Mouse (Mus musculus): ENCODE measurements at regions not wholly inside any gene's neighbourhood (a gene's known extent, or its start where the extent isn't known, plus 50 kb on each side); places are given as distances from the start of the nearest gene placed in this dataset.

DNA sequence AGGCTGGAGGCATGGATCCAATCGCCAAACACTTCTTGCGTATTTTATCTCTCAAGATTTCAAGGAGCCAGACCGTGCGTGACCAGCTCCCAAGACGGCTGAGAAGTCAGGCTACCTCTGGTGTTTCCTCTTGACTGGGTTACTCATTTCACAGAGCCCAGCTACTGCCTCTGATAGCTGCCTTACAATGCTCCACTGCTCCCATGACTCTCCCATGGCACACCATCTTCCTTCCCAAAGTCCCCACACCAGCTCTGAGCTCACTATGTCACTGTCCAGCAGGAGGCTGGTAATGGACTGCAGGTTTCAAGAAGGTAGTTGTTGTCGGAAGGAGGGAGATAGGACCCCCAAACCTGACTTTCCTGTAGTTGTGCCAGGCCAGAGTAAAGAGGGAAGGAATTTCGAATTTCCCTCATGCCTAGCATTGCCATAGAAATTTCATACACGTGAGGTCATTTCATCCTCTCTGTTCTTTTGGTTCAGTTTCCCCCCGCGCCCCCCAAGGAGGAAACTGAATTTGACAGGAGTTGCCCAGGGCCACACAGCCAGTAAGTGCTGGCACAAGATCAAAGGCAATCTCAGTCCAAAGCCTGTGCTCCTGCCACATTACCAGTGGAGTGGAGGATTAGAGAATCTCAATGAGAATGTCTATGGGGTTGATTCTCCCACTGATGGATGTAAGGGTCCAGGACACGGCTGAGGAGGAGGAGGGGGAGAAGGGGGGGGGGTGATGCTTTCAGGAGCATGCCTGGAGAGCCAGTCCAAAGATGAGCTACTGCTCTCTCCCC lies 155.3 kb upstream of the Mocs1 start:
- Histone ChIP-seq H3K27ac (ENCODE audit: control insufficient read depth, insufficient read depth, low read length) (no peak overlapping the region), H3K4me3 (ENCODE audit: control insufficient read depth, insufficient read depth, low read length) (no peak overlapping the region), H3K27me3 (ENCODE audit: control insufficient read depth, insufficient read depth, low read length) (no peaks in the 10 kb centered on the region), H3K4me1 (replicated peaks; ENCODE audit: control insufficient read depth, insufficient read depth, low read length) (no peaks in the 10 kb centered on the region), H3K36me3 (ENCODE audit: control insufficient read depth, insufficient read depth, low read length) (no peaks in the 10 kb centered on the region)
- no peak for DNase-seq
- TF ChIP-seq CTCF (IDR thresholded peaks at IDR 0.05; ENCODE audit: borderline replicate concordance, control insufficient read depth, extremely low read depth, insufficient read depth, low read length, poor library complexity) = no peak
- TF ChIP-seq POLR2A (IDR thresholded peaks at IDR 0.05; ENCODE audit: control insufficient read depth, extremely low read depth, insufficient read depth, low read length, poor library complexity) = no peak
- 85% methylated on average over 11 of the region's 11 CpGs for WGBS

DNA sequence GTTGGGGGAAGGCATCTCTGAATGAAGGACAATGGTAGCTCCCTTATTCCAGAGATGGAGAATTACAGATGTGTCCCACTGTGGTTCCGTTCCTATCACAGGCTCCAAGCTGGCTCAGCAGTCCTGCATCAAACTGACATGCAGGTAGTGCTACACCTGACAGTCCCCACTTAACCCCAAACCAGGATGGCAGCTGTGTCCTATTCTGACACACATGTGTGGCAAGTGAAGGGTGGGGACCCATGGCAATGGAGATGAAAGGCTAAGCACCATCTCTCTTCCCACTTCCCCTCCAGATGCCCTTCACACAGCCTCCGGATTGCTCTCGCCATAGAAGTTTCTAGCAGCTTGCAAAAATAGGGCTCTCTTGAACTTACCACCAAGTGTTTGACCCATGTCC lies 153.2 kb upstream of the Mocs1 start:
- Histone ChIP-seq H3K36me3 (ENCODE audit: control insufficient read depth, insufficient read depth, low read length) (no peaks in the 10 kb centered on the region), H3K27ac (ENCODE audit: control insufficient read depth, insufficient read depth, low read length) (no peak overlapping the region), H3K4me1 (replicated peaks; ENCODE audit: control insufficient read depth, insufficient read depth, low read length) (no peaks in the 10 kb centered on the region), H3K4me3 (ENCODE audit: control insufficient read depth, insufficient read depth, low read length) (no peak overlapping the region), H3K27me3 (ENCODE audit: control insufficient read depth, insufficient read depth, low read length) (no peaks in the 10 kb centered on the region)
- 86% methylated on average over 3 of the region's 3 CpGs for WGBS
- DNase-seq = no peak
- TF ChIP-seq POLR2A (IDR thresholded peaks at IDR 0.05; ENCODE audit: control insufficient read depth, extremely low read depth, insufficient read depth, low read length, poor library complexity) (no peak), CTCF (IDR thresholded peaks at IDR 0.05; ENCODE audit: borderline replicate concordance, control insufficient read depth, extremely low read depth, insufficient read depth, low read length, poor library complexity) (no peak)

DNA sequence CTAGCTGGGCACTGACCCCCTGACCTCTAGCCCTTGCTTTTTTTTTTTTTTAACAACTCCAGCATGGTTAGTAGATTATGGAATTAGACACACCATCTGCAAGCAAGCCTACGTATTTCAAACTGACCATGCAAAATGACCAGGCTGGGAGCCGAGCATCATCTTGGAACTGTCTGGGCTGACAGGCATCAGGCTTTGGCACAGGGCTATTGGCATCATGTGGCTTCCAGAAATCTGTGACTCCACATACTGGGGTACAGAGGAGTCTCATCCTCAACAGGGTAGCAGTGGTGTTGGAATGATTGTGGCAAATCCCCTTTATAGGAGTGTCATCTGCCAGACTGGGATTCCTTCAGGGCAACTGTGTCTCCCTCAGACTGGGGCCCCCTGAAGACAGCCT lies 152.7 kb upstream of the Mocs1 start:
- no peak for TF ChIP-seq POLR2A (IDR thresholded peaks at IDR 0.05; ENCODE audit: control insufficient read depth, extremely low read depth, insufficient read depth, low read length, poor library complexity)
- TF ChIP-seq CTCF (IDR thresholded peaks at IDR 0.05; ENCODE audit: borderline replicate concordance, control insufficient read depth, extremely low read depth, insufficient read depth, low read length, poor library complexity) = no peak
- Histone ChIP-seq H3K4me1 (replicated peaks; ENCODE audit: control insufficient read depth, insufficient read depth, low read length) (no peaks in the 10 kb centered on the region), H3K4me3 (ENCODE audit: control insufficient read depth, insufficient read depth, low read length) (no peak overlapping the region), H3K27me3 (ENCODE audit: control insufficient read depth, insufficient read depth, low read length) (no peaks in the 10 kb centered on the region), H3K27ac (ENCODE audit: control insufficient read depth, insufficient read depth, low read length) (no peak overlapping the region), H3K36me3 (ENCODE audit: control insufficient read depth, insufficient read depth, low read length) (no peaks in the 10 kb centered on the region)
- no peak for DNase-seq
- WGBS = 89% methylated on average over 2 of the region's 2 CpGs

DNA sequence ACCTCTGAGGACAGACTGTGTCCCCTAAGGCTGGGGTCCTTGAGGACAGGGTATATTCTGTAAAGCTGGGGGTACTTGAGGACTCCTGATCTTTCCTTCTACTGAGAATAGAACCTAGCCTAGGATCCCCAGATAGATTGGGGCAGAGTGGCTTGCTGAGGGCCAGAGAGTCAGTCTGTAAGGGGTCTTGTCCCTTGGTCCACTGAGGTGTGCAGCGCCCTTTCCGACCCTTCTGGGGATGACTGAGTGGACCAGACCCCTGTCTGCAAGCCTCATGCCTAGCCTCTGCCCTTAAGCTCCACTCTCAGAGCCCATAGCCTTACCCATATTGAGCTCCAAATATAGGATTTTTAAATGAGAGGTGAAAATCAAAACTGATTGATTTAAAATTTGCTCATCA lies 152.2 kb upstream of the Mocs1 start:
- H3K4me1 ChIP-seq (replicated peaks; ENCODE audit: control insufficient read depth, insufficient read depth, low read length) = no peaks in the 10 kb centered on the region
- DNase-seq = no peak
- 94% methylated on average over 2 of the region's 2 CpGs for WGBS
- H3K36me3 ChIP-seq (ENCODE audit: control insufficient read depth, insufficient read depth, low read length) = no peaks in the 10 kb centered on the region
- TF ChIP-seq POLR2A (IDR thresholded peaks at IDR 0.05; ENCODE audit: control insufficient read depth, extremely low read depth, insufficient read depth, low read length, poor library complexity) = no peak
- TF ChIP-seq CTCF (IDR thresholded peaks at IDR 0.05; ENCODE audit: borderline replicate concordance, control insufficient read depth, extremely low read depth, insufficient read depth, low read length, poor library complexity) = no peak
- no peak overlapping the region for H3K4me3 ChIP-seq (ENCODE audit: control insufficient read depth, insufficient read depth, low read length)
- no peak overlapping the region for H3K27ac ChIP-seq (ENCODE audit: control insufficient read depth, insufficient read depth, low read length)
- H3K27me3 ChIP-seq (ENCODE audit: control insufficient read depth, insufficient read depth, low read length) = no peaks in the 10 kb centered on the region

DNA sequence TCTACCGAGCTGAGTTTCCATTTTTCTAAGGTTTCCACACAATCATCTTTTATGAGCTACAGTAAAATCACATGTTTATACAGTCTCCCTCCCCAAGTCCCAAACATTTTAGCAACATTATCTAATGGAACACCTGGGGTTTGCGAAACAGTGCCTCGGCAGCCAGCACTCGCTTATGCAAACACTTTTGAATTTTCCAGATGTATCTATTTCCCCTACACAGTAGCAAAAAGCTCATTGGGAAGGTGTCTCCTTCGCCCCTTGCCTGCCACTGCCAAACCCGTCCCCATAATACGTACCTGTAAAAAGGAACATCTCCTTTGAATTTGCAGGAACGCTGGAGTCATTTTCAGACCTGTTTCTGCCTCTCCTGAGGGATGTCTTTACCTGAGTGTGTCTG lies 149.6 kb upstream of the Mocs1 start:
- no peak for TF ChIP-seq CTCF (IDR thresholded peaks at IDR 0.05; ENCODE audit: borderline replicate concordance, control insufficient read depth, extremely low read depth, insufficient read depth, low read length, poor library complexity)
- TF ChIP-seq POLR2A (IDR thresholded peaks at IDR 0.05; ENCODE audit: control insufficient read depth, extremely low read depth, insufficient read depth, low read length, poor library complexity) = no peak
- DNase-seq = no peak
- Histone ChIP-seq H3K27me3 (ENCODE audit: control insufficient read depth, insufficient read depth, low read length) (no peaks in the 10 kb centered on the region), H3K4me3 (ENCODE audit: control insufficient read depth, insufficient read depth, low read length) (no peak overlapping the region), H3K27ac (ENCODE audit: control insufficient read depth, insufficient read depth, low read length) (no peak overlapping the region), H3K36me3 (ENCODE audit: control insufficient read depth, insufficient read depth, low read length) (no peaks in the 10 kb centered on the region), H3K4me1 (replicated peaks; ENCODE audit: control insufficient read depth, insufficient read depth, low read length) (no peaks in the 10 kb centered on the region)
- 81% methylated on average over 8 of the region's 8 CpGs for WGBS

DNA sequence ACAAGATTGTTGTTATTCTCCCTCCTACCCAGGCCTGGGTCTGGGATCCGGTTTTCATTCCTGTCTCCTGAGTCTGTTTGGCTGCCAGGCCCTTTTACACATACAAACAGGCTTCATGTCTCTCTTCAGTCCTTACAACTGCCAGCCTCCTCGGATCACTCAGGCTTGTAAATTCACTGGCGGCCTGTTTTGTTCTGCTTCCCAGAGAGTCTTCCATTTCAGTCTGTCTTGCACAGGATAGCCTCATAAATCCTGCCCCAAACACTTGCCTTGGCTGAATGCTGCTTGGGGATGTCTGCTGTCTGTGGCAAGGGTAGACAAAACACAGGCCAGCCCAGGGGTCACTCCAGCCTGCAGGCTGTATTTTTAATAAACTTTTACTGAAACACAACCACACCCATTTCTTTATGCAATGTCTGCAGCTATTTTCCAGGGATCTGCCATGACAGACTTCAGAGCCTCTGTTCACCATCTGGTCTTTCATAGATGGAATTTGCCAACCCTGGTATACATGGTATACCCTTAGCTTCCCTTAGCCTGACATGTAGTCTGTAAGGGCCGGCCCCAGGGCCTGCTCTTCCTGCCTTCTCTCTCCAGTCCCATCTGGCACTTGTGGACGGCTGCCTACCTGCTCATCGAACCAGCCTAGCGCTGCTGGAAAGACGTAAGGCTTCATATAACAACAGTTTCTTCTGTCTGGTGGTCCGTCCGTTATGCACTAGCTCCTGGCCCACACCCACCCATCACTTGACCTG lies 149.0 kb upstream of the Mocs1 start:
- H3K27ac ChIP-seq (ENCODE audit: control insufficient read depth, insufficient read depth, low read length) = no peak overlapping the region
- no peak for DNase-seq
- no peaks in the 10 kb centered on the region for H3K27me3 ChIP-seq (ENCODE audit: control insufficient read depth, insufficient read depth, low read length)
- 82% methylated on average over 10 of the region's 10 CpGs for WGBS
- H3K36me3 ChIP-seq (ENCODE audit: control insufficient read depth, insufficient read depth, low read length) = no peaks in the 10 kb centered on the region
- TF ChIP-seq POLR2A (IDR thresholded peaks at IDR 0.05; ENCODE audit: control insufficient read depth, extremely low read depth, insufficient read depth, low read length, poor library complexity) = no peak
- TF ChIP-seq CTCF (IDR thresholded peaks at IDR 0.05; ENCODE audit: borderline replicate concordance, control insufficient read depth, extremely low read depth, insufficient read depth, low read length, poor library complexity) = no peak
- H3K4me3 ChIP-seq (ENCODE audit: control insufficient read depth, insufficient read depth, low read length) = no peak overlapping the region
- no peaks in the 10 kb centered on the region for H3K4me1 ChIP-seq (replicated peaks; ENCODE audit: control insufficient read depth, insufficient read depth, low read length)

Data from thymus, adult 2 months (tissue).